Mouse (Mus musculus) CH12.LX (cell line): Measurements from ENCODE around the gene BC107364. TPM values are rescaled to one million over a fixed set of nuclear protein-coding genes. Genes with fewer than 3 reads are reported as not detected.

Experiments used
- DNase-seq: peaks from one replicate; pipeline ENCODE4 v3.0.0-alpha.2; 2013; ENCODE audit errors: extremely low read depth
- H3K27ac ChIP-seq: 2 replicates; pipeline ENCODE4 v1.5.1; 2012; ENCODE audit warnings: low read depth, mild to moderate bottlenecking, control low read depth, moderate library complexity; ENCODE audit not compliant: insufficient read depth
- H3K27me3 ChIP-seq: replicated peaks from 2 replicates; pipeline ENCODE3; 2012; ENCODE audit warnings: inconsistent platforms
- H3K36me3 ChIP-seq, 2 experiments: replicated peaks in 1 of 2; 2 replicates each; pipeline versions ENCODE3 to v1.6.1; 2012; ENCODE audit warnings: inconsistent platforms in 1 of 2, low read length in 1 of 2, mild to moderate bottlenecking in 1 of 2, mixed read lengths in 1 of 2, moderate library complexity in 1 of 2; ENCODE audit not compliant: control insufficient read depth in 1 of 2, insufficient read depth in 1 of 2
- H3K4me1 ChIP-seq, 2 experiments: 2 replicates each; pipeline ENCODE4 v1.6.1; 2012; ENCODE audit warnings: inconsistent platforms in 1 of 2, moderate library complexity in 1 of 2; ENCODE audit not compliant: insufficient read depth in 2 of 2, control insufficient read depth in 1 of 2
- H3K4me2 ChIP-seq: 2 replicates; pipeline ENCODE4 v1.6.1; 2012; ENCODE audit warnings: low read depth, mild to moderate bottlenecking, control low read depth; ENCODE audit not compliant: poor library complexity, insufficient read depth, severe bottlenecking
- H3K4me3 ChIP-seq, 3 experiments: fragments of 150-350 bp in 1 of 3; sonication (generic) in 1 of 3; replicated peaks in 1 of 3; 2 replicates each; pipeline versions ENCODE3 to v1.5.1; 2011 to 2012; ENCODE audit warnings: low read depth in 2 of 3, low read length in 2 of 3, mild to moderate bottlenecking in 2 of 3, moderate library complexity in 2 of 3, control low read depth in 1 of 3, improper control_type of control experiment in 1 of 3, inconsistent platforms in 1 of 3, mixed read lengths in 1 of 3; ENCODE audit not compliant: poor library complexity in 1 of 3
- H3K79me2 ChIP-seq: replicated peaks from 2 replicates; pipeline ENCODE4 v1.6.1; 2012; ENCODE audit warnings: mild to moderate bottlenecking, moderate library complexity; ENCODE audit not compliant: control insufficient read depth, poor library complexity, insufficient read depth, severe bottlenecking; ENCODE audit errors: extremely low read depth
- H3K9ac ChIP-seq: 2 replicates; pipeline ENCODE4 v1.6.1; 2012; ENCODE audit warnings: low read depth, mild to moderate bottlenecking, control low read depth, moderate library complexity; ENCODE audit not compliant: insufficient read depth
- H3K9me3 ChIP-seq: replicated peaks from 2 replicates; pipeline ENCODE3; 2012; ENCODE audit warnings: low read length, inconsistent platforms, mixed read lengths
- CHD2 ChIP-seq: IDR thresholded peaks from 2 replicates; pipeline ENCODE4 v1.6.1; 2011; ENCODE audit warnings: low read length, improper control_type of control experiment
- CTCF ChIP-seq, 2 experiments: IDR thresholded peaks in 1 of 2; conservative IDR thresholded peaks in 1 of 2; 2 replicates each; pipeline ENCODE4 v1.5.1; 2011 to 2012; ENCODE audit warnings: low read depth in 2 of 2, low read length in 2 of 2, improper control_type of control experiment in 1 of 2, inconsistent platforms in 1 of 2, mild to moderate bottlenecking in 1 of 2, moderate library complexity in 1 of 2
- ELF1 ChIP-seq: IDR thresholded peaks from 2 replicates; pipeline ENCODE4 v1.6.1; 2014; ENCODE audit warnings: low read depth, mild to moderate bottlenecking, inconsistent platforms, low read length, improper control_type of control experiment
- EP300 ChIP-seq: IDR thresholded peaks from 2 replicates; pipeline ENCODE4 v1.6.1; 2011; ENCODE audit warnings: low read length, improper control_type of control experiment
- GABPA ChIP-seq: IDR thresholded peaks from 2 replicates; pipeline ENCODE4 v1.6.1; 2012; ENCODE audit warnings: low read depth, low read length, improper control_type of control experiment, inconsistent platforms; ENCODE audit not compliant: insufficient replicate concordance
- JUN ChIP-seq: IDR thresholded peaks from 2 replicates; pipeline ENCODE4 v1.6.1; 2011; ENCODE audit warnings: low read depth, mild to moderate bottlenecking, low read length, improper control_type of control experiment, moderate library complexity; ENCODE audit not compliant: insufficient read depth
- JUND ChIP-seq: conservative IDR thresholded peaks from 2 replicates; pipeline ENCODE4 v1.6.1; 2011; ENCODE audit warnings: low read depth, low read length, improper control_type of control experiment
- KAT2A ChIP-seq: IDR thresholded peaks from 2 replicates; pipeline ENCODE4 v1.6.1; 2012; ENCODE audit warnings: low read length, improper control_type of control experiment, inconsistent platforms; ENCODE audit not compliant: insufficient replicate concordance
- MAFK ChIP-seq: IDR thresholded peaks from 2 replicates; pipeline ENCODE4 v1.6.1; 2011; ENCODE audit warnings: low read length, improper control_type of control experiment; ENCODE audit not compliant: insufficient replicate concordance
- MAZ ChIP-seq: IDR thresholded peaks from 2 replicates; pipeline ENCODE4 v1.6.1; 2012; ENCODE audit warnings: low read depth, mild to moderate bottlenecking, inconsistent platforms, low read length, improper control_type of control experiment, moderate library complexity
- MEF2A ChIP-seq: IDR thresholded peaks from 2 replicates; pipeline ENCODE4 v1.6.1; 2014; ENCODE audit warnings: low read depth, mild to moderate bottlenecking, inconsistent platforms, low read length, improper control_type of control experiment, borderline replicate concordance
- NELFE ChIP-seq: IDR thresholded peaks from 2 replicates; pipeline ENCODE4 v1.6.1; 2011; ENCODE audit warnings: low read depth, low read length, improper control_type of control experiment
- NRF1 ChIP-seq: IDR thresholded peaks from 2 replicates; pipeline ENCODE4 v1.6.1; 2014; ENCODE audit warnings: low read depth, mild to moderate bottlenecking, inconsistent platforms, low read length, improper control_type of control experiment, moderate library complexity
- POLR2A ChIP-seq: IDR thresholded peaks from 2 replicates; pipeline ENCODE4 v1.6.1; 2011; ENCODE audit warnings: low read depth, mild to moderate bottlenecking, improper control_type of control experiment, low read length
- RCOR1 ChIP-seq: conservative IDR thresholded peaks from 2 replicates; pipeline ENCODE4 v1.6.1; 2012; ENCODE audit warnings: low read depth, mild to moderate bottlenecking, inconsistent platforms, low read length, improper control_type of control experiment
- SIN3A ChIP-seq: IDR thresholded peaks from 2 replicates; pipeline ENCODE4 v1.6.1; 2012; ENCODE audit warnings: low read length, improper control_type of control experiment, inconsistent platforms
- SMC3 ChIP-seq: IDR thresholded peaks from 2 replicates; pipeline ENCODE4 v1.6.1; 2011; ENCODE audit warnings: low read depth, low read length, improper control_type of control experiment
- TBP ChIP-seq: conservative IDR thresholded peaks from 2 replicates; pipeline ENCODE4 v1.6.1; 2011; ENCODE audit warnings: low read depth, low read length, improper control_type of control experiment
- UBTF ChIP-seq: IDR thresholded peaks from 2 replicates; pipeline ENCODE4 v1.6.1; 2012; ENCODE audit warnings: low read depth, mild to moderate bottlenecking, inconsistent platforms, low read length, improper control_type of control experiment, moderate library complexity
- USF1 ChIP-seq: IDR thresholded peaks from 2 replicates; pipeline ENCODE4 v1.6.1; 2014; ENCODE audit warnings: low read depth, mild to moderate bottlenecking, inconsistent platforms, low read length, improper control_type of control experiment
- ZC3H11A ChIP-seq: IDR thresholded peaks from 2 replicates; pipeline ENCODE4 v1.6.1; 2012; ENCODE audit warnings: low read depth, mild to moderate bottlenecking, inconsistent platforms, low read length, improper control_type of control experiment
- ZMIZ1 ChIP-seq: IDR thresholded peaks from 2 replicates; pipeline ENCODE4 v1.6.1; 2012; ENCODE audit warnings: low read depth, mild to moderate bottlenecking, inconsistent platforms, low read length, improper control_type of control experiment
- dilution Hi-C: fragments of 300-500 bp; cut with MboI; formaldehyde crosslinking; loops from 2 replicates; pipeline ENCODE4 v1.14.3; 2020; ENCODE audit warnings: low sequenced_read_pairs; ENCODE audit not compliant: extremely low pct_unique_long_range_greater_than_20kb, extremely low pct_ligation_motif_present
- in situ Hi-C: fragments of 300-500 bp; cut with MboI; formaldehyde crosslinking; loops from 3 replicates; pipeline ENCODE4 v1.14.3; 2019; ENCODE audit warnings: low sequenced_read_pairs, low pct_ligation_motif_present, low pct_unique_long_range_greater_than_20kb, mixed read lengths
- polyA plus RNA-seq: library from polyadenylated mRNA; unstranded; fragments of >175 nt; gene quantifications from 2 replicates; pipeline ENCODE4 v1.2.1, GENCODE M21; 2012; ENCODE audit warnings: low read depth; ENCODE audit not compliant: insufficient read length
- total RNA-seq, 2 experiments: library from RNA; depleted of rRNA; stranded (reverse); fragments of 300-350 nt in 1 of 2; fragments of >200 nt in 1 of 2; gene quantifications; 2 replicates each; pipeline ENCODE4 v1.2.3; 2012 to 2014

BC107364 gene
- total and polyA plus RNA-seq, 3 experiments, result 0.13 TPM; not detected in 2

GRCm38 (mm10) chr3:96440578-96440977 is 11.5 kb downstream of the BC107364 start (continued):
- TF ChIP-seq JUND (no peak), EP300 (no peak), MEF2A (no peak), MAFK (no peak)

- Histone ChIP-seq H3K9me3 (peaks cover 3% of the 10 kb centered on the region), H3K9ac (no peak overlapping the region), H3K4me1 (peaks cover 3 to 17% of the 10 kb centered on the region in 2 experiments), H3K27me3 (peaks cover 9% of the 10 kb centered on the region), H3K27ac (no peak overlapping the region), H3K79me2 (no peaks in the 10 kb centered on the region), H3K4me2 (no peak overlapping the region), H3K36me3 (no peaks in the 10 kb centered on the region), H3K4me3 (peak overlapping the region in 1 of 3 experiments; percentile 28)
- dilution Hi-C loops, result no loop called here
- peak; percentile 55 for DNase-seq
- in situ Hi-C loops, result no loop called here
- no peak for TF ChIP-seq CTCF (conservative IDR thresholded peaks at IDR 0.05 in 1 of 2, IDR thresholded peaks at IDR 0.05 in 1 of 2; ENCODE audit: low read depth in 2 of 2, low read length in 2 of 2)
- TF ChIP-seq RCOR1, result no peak
- peak; percentile 46; the same call in 1 of the 2 replicates for TF ChIP-seq MAFK
- TF ChIP-seq POLR2A, result no peak
- no peak for TF ChIP-seq CHD2
- 0 out of 2 replicates have a peak, but pooled peaks have one; percentile 51 for TF ChIP-seq KAT2A
- TF ChIP-seq NRF1, result no peak
- no peak for TF ChIP-seq SMC3
- TF ChIP-seq ZC3H11A, result no peak
- no peak for TF ChIP-seq SIN3A
- TF ChIP-seq USF1, result no peak
- peak; percentile 40 for TF ChIP-seq ELF1
- TF ChIP-seq TBP, result peak; percentile 99
- peak; percentile 27; the same call in 1 of the 2 replicates for TF ChIP-seq MAZ
- no peak for TF ChIP-seq NELFE
- no peak for TF ChIP-seq GABPA
- TF ChIP-seq JUND, result no peak
- no peak for TF ChIP-seq UBTF
- TF ChIP-seq JUN, result no peak
- TF ChIP-seq ZMIZ1, result no peak
These were observed 16.5 kb downstream of the BC107364 start for GRCm38 (mm10) chr3:96435557-96436091.
